9 mouse cellular contexts compared by ENCODE assay signal in the genomic region with DNA sequence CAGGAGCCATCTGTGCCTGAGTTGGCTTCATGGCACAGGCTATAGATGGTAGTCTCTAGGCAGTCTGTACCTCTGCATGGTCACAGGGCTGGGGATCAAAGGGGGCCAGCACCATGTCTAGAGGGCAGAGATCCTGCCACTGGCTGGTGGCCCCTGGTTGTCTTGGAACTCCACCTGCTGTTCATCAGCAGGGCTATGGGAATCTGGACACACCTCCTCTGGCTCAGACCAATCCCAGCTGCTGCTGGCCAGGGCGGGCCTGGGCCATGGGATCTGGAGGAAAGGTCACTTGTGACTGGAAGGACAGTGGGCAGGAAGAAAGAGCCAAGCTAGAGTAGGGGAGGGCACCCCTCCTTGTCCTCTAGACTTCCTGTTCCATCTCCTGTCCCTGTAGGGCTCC. TPM values are rescaled to one million over a fixed set of nuclear protein-coding genes. Genes with fewer than 3 reads are reported as not detected.
DNase-seq lines count a peak whose midpoint lies in the region; ATAC-seq and TF ChIP-seq lines count a peak whose summit lies in the region.
"Had no signal": no experiment of that assay in that cellular context is flagged by ENCODE, and none has a peak within 500 bp of the region (broad histone marks: within the 10 kb centered on the region; RNA-seq: fewer than 3 reads in every experiment).

Slc25a34 (minus strand) TSS at position 156 of the 400 bp plus-strand sequence.

- peak; percentile 43; the same call in 1 of the 2 replicates for ATAC-seq in frontal cortex, adult (ENCODE audit: low TSS enrichment)
- ATAC-seq in heart, embryonic 14.5 days (ENCODE audit: insufficient number of reproducible peaks, insufficient read depth, low FRiP score, low read depth): peak; percentile 67
- peak; percentile 84 for ATAC-seq in stomach, postnatal 0 days (ENCODE audit: low FRiP score, low TSS enrichment)

- 25% methylated on average over 1 of the region's 1 CpGs for WGBS in heart, embryonic 14.5 days
- WGBS in stomach, postnatal 0 days: 50% methylated on average over 1 of the region's 1 CpGs

- H3K36me3 ChIP-seq in heart, embryonic 14.5 days (ENCODE audit: control insufficient read depth, insufficient read depth, low read length): peaks cover 33% of the 10 kb centered on the region
- H3K36me3 ChIP-seq in stomach, postnatal 0 days (ENCODE audit: control insufficient read depth, insufficient read depth, low read length): peaks cover 13% of the 10 kb centered on the region

- H3K9me3 ChIP-seq in heart, embryonic 14.5 days (ENCODE audit: control insufficient read depth, low read length): no peaks in the 10 kb centered on the region
- no peaks in the 10 kb centered on the region for H3K9me3 ChIP-seq in stomach, postnatal 0 days (ENCODE audit: control insufficient read depth, low read length)
- H3K9me3 ChIP-seq: embryonic facial prominence, embryonic 13.5 days had no signal

- H3K27ac ChIP-seq in heart, embryonic 14.5 days (replicated peaks in 1 of 2; ENCODE audit: control insufficient read depth in 1 of 2, insufficient read depth in 1 of 2, low read depth in 2 of 2, low read length in 2 of 2): peak within 1 kb of the TSS; percentile 29 to 65
- peak within 1 kb of the TSS; percentile 14; the same call in 1 of the 2 replicates for H3K27ac ChIP-seq in stomach, postnatal 0 days (replicated peaks)
- H3K27ac ChIP-seq: embryonic facial prominence, embryonic 13.5 days had no signal

- H3K4me1 ChIP-seq in heart, embryonic 14.5 days (ENCODE audit: control insufficient read depth in 2 of 2, insufficient read depth in 2 of 2, low read length in 2 of 2): peaks cover 14 to 25% of the 10 kb centered on the region in 2 experiments
- H3K4me1 ChIP-seq in stomach, postnatal 0 days (replicated peaks; ENCODE audit: control insufficient read depth, insufficient read depth): 0 out of 2 replicates have a peak, but pooled peaks cover 2% of the 10 kb centered on the region

- H3K9ac ChIP-seq in heart, embryonic 14.5 days (ENCODE audit: low read length): 0 out of 2 replicates have a peak within 1 kb of the TSS, but pooled peaks have one; percentile 4
- H3K9ac ChIP-seq in stomach, postnatal 0 days (ENCODE audit: low read length): 0 out of 2 replicates have a peak within 1 kb of the TSS, but pooled peaks have one; percentile 13
- H3K9ac ChIP-seq: embryonic facial prominence, embryonic 13.5 days had no signal

- H3K4me2 ChIP-seq in heart, embryonic 14.5 days (ENCODE audit: low read length): no peak within 1 kb of the TSS
- H3K4me2 ChIP-seq in stomach, postnatal 0 days (replicated peaks; ENCODE audit: low read depth): no peak within 1 kb of the TSS
- H3K4me2 ChIP-seq: embryonic facial prominence, embryonic 13.5 days had no signal

- DNase-seq in frontal cortex, postnatal 10 days (ENCODE audit: low spot score in 2 of 2): no peak
- DNase-seq in adrenal gland, postnatal 25 days: peak; percentile 75
- DNase-seq in kidney, postnatal 36 days: peak; percentile 88 to 95
- DNase-seq in stomach, postnatal 0 days (ENCODE audit: low spot score): peak; percentile 72
- no peak for DNase-seq in left cerebral cortex, postnatal 25 days (ENCODE audit: low spot score in 2 of 2)
- no peak for DNase-seq in spleen, adult 12 weeks (ENCODE audit: low spot score)

- intact Hi-C loops in left cerebral cortex, postnatal 25 days (cut with DNase I): no loop called here

- TF ChIP-seq CTCF in stomach, postnatal 0 days (IDR thresholded peaks at IDR 0.05; ENCODE audit: low read depth): peak; percentile 30

- H3K4me3 ChIP-seq in heart, embryonic 14.5 days (ENCODE audit: control insufficient read depth in 1 of 2, insufficient read depth in 1 of 2, low read depth in 1 of 2, low read length in 2 of 2): no peak within 1 kb of the TSS
- H3K4me3 ChIP-seq in stomach, postnatal 0 days (ENCODE audit: low read depth, low read length): no peak within 1 kb of the TSS
- H3K4me3 ChIP-seq: embryonic facial prominence, embryonic 13.5 days had no signal

- no peaks in the 10 kb centered on the region for H3K27me3 ChIP-seq in heart, embryonic 14.5 days (ENCODE audit: control insufficient read depth, insufficient read depth, low read length)
- H3K27me3 ChIP-seq in stomach, postnatal 0 days (ENCODE audit: control insufficient read depth, insufficient read depth, low read length): no peaks in the 10 kb centered on the region
- H3K27me3 ChIP-seq: embryonic facial prominence, embryonic 13.5 days had no signal

- TF ChIP-seq EP300 in stomach, postnatal 0 days (optimal IDR thresholded peaks at IDR 0.05): no peak

RNA-seq across cellular contexts. Expression of gene Slc25a34, which starts in this region (rescaled TPM):
- 2.7 TPM in 2 replicates for total RNA-seq in adrenal gland, postnatal 25 days (2021)
- polyA plus RNA-seq in heart, embryonic 14.5 days (2014; fragmentation: Nextera tagmentation; extraction: Ambion mirVana): 0.09 and 0.19 TPM in 2 replicates
- polyA plus RNA-seq in stomach, postnatal 0 days (2015; fragmentation: Nextera tagmentation; extraction: Ambion mirVana): 1.6 and 1.8 TPM in 2 replicates
- 1 to 10 TPM; 3.0 to 3.2 TPM for total RNA-seq in left cerebral cortex, postnatal 25 days (2021)
- polyA plus RNA-seq: embryonic facial prominence, embryonic 13.5 days had no signal

Comparison
In these comparisons a context has a peak if more than half of its experiments do, and no peak if none do; other contexts are left out.
1. Peak in ATAC-seq, H3K27ac ChIP-seq and H3K9ac ChIP-seq in heart, embryonic 14.5 days; RNA of the gene not detected or under 1 TPM.
2. DNase-seq: peak in adrenal gland, postnatal 25 days (single experiment), kidney, postnatal 36 days (2 of 2) and stomach, postnatal 0 days (single experiment); none in frontal cortex, postnatal 10 days (0 of 2), left cerebral cortex, postnatal 25 days (0 of 2) and spleen, adult 12 weeks (single experiment).
3. Peak in every context shown above with its lines, with median percentiles within 50 percentile points of each other: ATAC-seq.